Mouse (Mus musculus) thymus, postnatal 14 days (tissue): ENCODE results near the gene Hmgxb4.

ENCODE experiments used
- DNase-seq: peaks from one replicate; pipeline ENCODE4 v3.0.0; 2021

Gene Hmgxb4

GRCm38 (mm10) chr8:75078851-75079250, 85.7 kb downstream of the Hmgxb4 start:
- no peak for DNase-seq
